9 mouse cellular contexts compared by ENCODE assay signal in genomic region chr11:88594010-88594409, GRCm38 (mm10).
DNase-seq lines count a peak whose midpoint lies in the region; ATAC-seq and TF ChIP-seq lines count a peak whose summit lies in the region.
"Had no signal": no experiment of that assay in that cellular context is flagged by ENCODE, and none has a peak within 500 bp of the region (broad histone marks: within the 10 kb centered on the region; RNA-seq: fewer than 3 reads in every experiment).

No protein-coding gene starts in this region.

- H3K27me3 ChIP-seq in heart, embryonic 15.5 days = no peaks in the 10 kb centered on the region
- no peaks in the 10 kb centered on the region for H3K27me3 ChIP-seq in embryonic facial prominence, embryonic 13.5 days
- H3K27me3 ChIP-seq in limb, embryonic 14.5 days (ENCODE audit: control insufficient read depth, insufficient read depth, low read length) = no peaks in the 10 kb centered on the region
- no peaks in the 10 kb centered on the region for H3K27me3 ChIP-seq in cerebellum, adult 2 months (ENCODE audit: control insufficient read depth, insufficient read depth, low read length)
- no peaks in the 10 kb centered on the region for H3K27me3 ChIP-seq in midbrain, embryonic 16.5 days (ENCODE audit: control insufficient read depth, insufficient read depth, low read depth, low read length)
- H3K27me3 ChIP-seq: liver, embryonic 13.5 days had no signal

- peaks cover 54% of the 10 kb centered on the region for H3K4me1 ChIP-seq in heart, embryonic 15.5 days (replicated peaks)
- peaks cover 13 to 17% of the 10 kb centered on the region in 2 experiments for H3K4me1 ChIP-seq in ES-E14 (ENCODE audit: control insufficient read depth in 2 of 2, insufficient read depth in 2 of 2, low read length in 2 of 2, poor library complexity in 1 of 2)
- peaks cover 68% of the 10 kb centered on the region for H3K4me1 ChIP-seq in embryonic facial prominence, embryonic 13.5 days
- peaks cover 46% of the 10 kb centered on the region for H3K4me1 ChIP-seq in limb, embryonic 14.5 days (ENCODE audit: control insufficient read depth, insufficient read depth, low read length)
- peaks cover 25% of the 10 kb centered on the region for H3K4me1 ChIP-seq in cerebellum, adult 2 months (ENCODE audit: control insufficient read depth, insufficient read depth, low read length)
- peaks cover 15% of the 10 kb centered on the region for H3K4me1 ChIP-seq in midbrain, embryonic 16.5 days (ENCODE audit: control insufficient read depth, insufficient read depth, low read length)

- no peak for TF ChIP-seq POLR2A in limb, embryonic 14.5 days (IDR thresholded peaks at IDR 0.05; ENCODE audit: borderline replicate concordance, extremely low read depth, insufficient read depth, insufficient read length)
- TF ChIP-seq POLR2A in cerebellum, adult 2 months (IDR thresholded peaks at IDR 0.05; ENCODE audit: borderline replicate concordance, insufficient read depth, low read length) = no peak

- no peak for TF ChIP-seq CTCF in cerebellum, adult 2 months (IDR thresholded peaks at IDR 0.05; ENCODE audit: borderline replicate concordance, insufficient read depth, low read depth, low read length)

- in situ Hi-C loops in ES-E14 (cut with MboI; ENCODE audit: low sequenced_read_pairs in 2 of 2, unreplicated experiment in 2 of 2) = no loop called here

- H3K4me3 ChIP-seq in heart, embryonic 15.5 days = no peak overlapping the region
- H3K4me3 ChIP-seq in ES-E14 (ENCODE audit: insufficient read depth in 1 of 2, low read depth in 1 of 2, low read length in 2 of 2, poor library complexity in 1 of 2, severe bottlenecking in 1 of 2) = no peak overlapping the region
- H3K4me3 ChIP-seq in embryonic facial prominence, embryonic 13.5 days = no peak overlapping the region
- H3K4me3 ChIP-seq in limb, embryonic 14.5 days (replicated peaks; ENCODE audit: low read length) = no peak overlapping the region
- no peak overlapping the region for H3K4me3 ChIP-seq in cerebellum, adult 2 months (replicated peaks; ENCODE audit: insufficient read depth, low read depth, low read length)
- no peak overlapping the region for H3K4me3 ChIP-seq in midbrain, embryonic 16.5 days (ENCODE audit: low read depth, low read length)
- H3K4me3 ChIP-seq: liver, embryonic 13.5 days had no signal

- no peak for ATAC-seq in heart, embryonic 15.5 days (replicated peaks; ENCODE audit: insufficient number of reproducible peaks, insufficient read depth, low FRiP score, low read depth)
- no peak for ATAC-seq in embryonic facial prominence, embryonic 13.5 days (ENCODE audit: insufficient number of reproducible peaks, insufficient read depth, low FRiP score, low TSS enrichment, low read depth)
- ATAC-seq in limb, embryonic 14.5 days (ENCODE audit: low FRiP score, low read depth) = peak; percentile 60
- ATAC-seq in midbrain, embryonic 16.5 days = no peak

- 14% methylated on average over 7 of the region's 8 CpGs for WGBS in heart, embryonic 15.5 days
- WGBS in embryonic facial prominence, embryonic 13.5 days = 20% methylated on average over 8 of the region's 8 CpGs
- WGBS in limb, embryonic 14.5 days = 12% methylated on average over 7 of the region's 8 CpGs
- 49% methylated on average over 8 of the region's 8 CpGs for WGBS in cerebellum, adult 2 months
- 45% methylated on average over 7 of the region's 8 CpGs for WGBS in midbrain, embryonic 16.5 days

- peak overlapping the region; percentile 54 for H3K27ac ChIP-seq in heart, embryonic 15.5 days
- H3K27ac ChIP-seq in ES-E14 (ENCODE audit: insufficient read depth, low read depth, low read length, poor library complexity, severe bottlenecking) = no peak overlapping the region; the same call in 1 of the 2 replicates
- H3K27ac ChIP-seq in embryonic facial prominence, embryonic 13.5 days = peak overlapping the region; percentile 53; the same call in 1 of the 2 replicates
- H3K27ac ChIP-seq in limb, embryonic 14.5 days (replicated peaks; ENCODE audit: low read depth, low read length) = peak overlapping the region; percentile 74
- no peak overlapping the region for H3K27ac ChIP-seq in cerebellum, adult 2 months (ENCODE audit: insufficient read depth, low read length)
- H3K27ac ChIP-seq in midbrain, embryonic 16.5 days (ENCODE audit: low read length) = no peak overlapping the region

- intact Hi-C loops in heart, postnatal 36 days (cut with DNase I) = no loop called here

- H3K9ac ChIP-seq in heart, embryonic 15.5 days = no peak overlapping the region
- H3K9ac ChIP-seq in ES-E14 (ENCODE audit: insufficient read depth, low read depth, low read length, poor library complexity, severe bottlenecking) = no peak overlapping the region; the same call in 1 of the 2 replicates
- no peak overlapping the region for H3K9ac ChIP-seq in embryonic facial prominence, embryonic 13.5 days
- 0 out of 2 replicates have a peak overlapping the region, but pooled peaks have one; percentile 12 for H3K9ac ChIP-seq in limb, embryonic 14.5 days (ENCODE audit: low read depth, low read length, severe bottlenecking)
- H3K9ac ChIP-seq in midbrain, embryonic 16.5 days (ENCODE audit: low read depth, low read length) = no peak overlapping the region
- H3K9ac ChIP-seq: liver, embryonic 13.5 days had no signal

- no peaks in the 10 kb centered on the region for H3K9me3 ChIP-seq in heart, embryonic 15.5 days (replicated peaks)
- H3K9me3 ChIP-seq in ES-E14 (ENCODE audit: control insufficient read depth, insufficient read depth, low read depth, low read length) = no peaks in the 10 kb centered on the region
- no peaks in the 10 kb centered on the region for H3K9me3 ChIP-seq in embryonic facial prominence, embryonic 13.5 days
- H3K9me3 ChIP-seq in limb, embryonic 14.5 days (ENCODE audit: control insufficient read depth, low read length) = no peaks in the 10 kb centered on the region
- no peaks in the 10 kb centered on the region for H3K9me3 ChIP-seq in midbrain, embryonic 16.5 days (replicated peaks; ENCODE audit: control insufficient read depth, low read length, poor library complexity, severe bottlenecking)
- H3K9me3 ChIP-seq: liver, embryonic 13.5 days had no signal

- no peak for DNase-seq in heart, postnatal 36 days
- DNase-seq in ES-E14 (ENCODE audit: low read depth, low spot score) (peak; percentile 37), adipocyte (ENCODE audit: low spot score) (no peak)
- peak; percentile 72 for DNase-seq in limb, embryonic 14.5 days (ENCODE audit: low spot score)
- no peak for DNase-seq in cerebellum, adult 2 months
- DNase-seq: liver, embryonic 13.5 days had no signal

- H3K4me2 ChIP-seq in heart, embryonic 15.5 days = no peak overlapping the region
- H3K4me2 ChIP-seq in embryonic facial prominence, embryonic 13.5 days = no peak overlapping the region
- H3K4me2 ChIP-seq in limb, embryonic 14.5 days (replicated peaks; ENCODE audit: low read depth, low read length, severe bottlenecking) = peak overlapping the region; percentile 10; the same call in 1 of the 2 replicates
- H3K4me2 ChIP-seq in midbrain, embryonic 16.5 days (ENCODE audit: low read length) = no peak overlapping the region
- H3K4me2 ChIP-seq: liver, embryonic 13.5 days had no signal

- H3K36me3 ChIP-seq in heart, embryonic 15.5 days = 0 out of 2 replicates have a peak, but pooled peaks cover 10% of the 10 kb centered on the region
- H3K36me3 ChIP-seq in ES-E14 (ENCODE audit: control insufficient read depth, insufficient read depth, low read length, poor library complexity, severe bottlenecking) = peaks cover 3% of the 10 kb centered on the region; the same call in 1 of the 2 replicates
- H3K36me3 ChIP-seq in embryonic facial prominence, embryonic 13.5 days = peaks cover 12% of the 10 kb centered on the region
- H3K36me3 ChIP-seq in limb, embryonic 14.5 days (ENCODE audit: control insufficient read depth, insufficient read depth, low read length) = peaks cover 10% of the 10 kb centered on the region; the same call in 1 of the 2 replicates
- H3K36me3 ChIP-seq in midbrain, embryonic 16.5 days (ENCODE audit: control insufficient read depth, insufficient read depth, low read length) = no peaks in the 10 kb centered on the region

TF ChIP-seq in ES-E14, 5 proteins besides CTCF, POLR2A, EP300 and RAD21:
- no peak for TF ChIP-seq ZNF384 (IDR thresholded peaks at IDR 0.05; ENCODE audit: low read depth, low read length)
- TF ChIP-seq MAFK (IDR thresholded peaks at IDR 0.05; ENCODE audit: insufficient read depth, low read depth, low read length) = no peak
- TF ChIP-seq CHD2 (IDR thresholded peaks at IDR 0.05; ENCODE audit: low read depth, low read length) = no peak
- no peak for TF ChIP-seq HCFC1 (IDR thresholded peaks at IDR 0.05; ENCODE audit: borderline replicate concordance, insufficient read depth, low read length)
TF ChIP-seq in ES-E14: peak in this region for 0.

Comparison
In these comparisons a context has a peak if more than half of its experiments do, and no peak if none do; other contexts are left out.
1. H3K27ac ChIP-seq: peak in heart, embryonic 15.5 days (single experiment), embryonic facial prominence, embryonic 13.5 days (single experiment) and limb, embryonic 14.5 days (single experiment); none in ES-E14 (single experiment), cerebellum, adult 2 months (single experiment) and midbrain, embryonic 16.5 days (single experiment).
2. DNase-seq: peak in ES-E14 (single experiment) and limb, embryonic 14.5 days (single experiment); none in heart, postnatal 36 days (0 of 2), adipocyte (single experiment) and cerebellum, adult 2 months (0 of 2).